Mouse (Mus musculus) lung, postnatal 0 days (tissue): Measurements from ENCODE around the gene Zfp638.

Experiments used
- CTCF ChIP-seq: IDR thresholded peaks from 2 replicates; pipeline ENCODE4 v1.5.1; 2016; ENCODE audit warnings: antibody characterized with exemption, mild to moderate bottlenecking
- EP300 ChIP-seq: IDR thresholded peaks from 2 replicates; pipeline ENCODE4 v1.6.1; 2016; ENCODE audit warnings: antibody characterized with exemption, mild to moderate bottlenecking, control low read depth

DNA sequence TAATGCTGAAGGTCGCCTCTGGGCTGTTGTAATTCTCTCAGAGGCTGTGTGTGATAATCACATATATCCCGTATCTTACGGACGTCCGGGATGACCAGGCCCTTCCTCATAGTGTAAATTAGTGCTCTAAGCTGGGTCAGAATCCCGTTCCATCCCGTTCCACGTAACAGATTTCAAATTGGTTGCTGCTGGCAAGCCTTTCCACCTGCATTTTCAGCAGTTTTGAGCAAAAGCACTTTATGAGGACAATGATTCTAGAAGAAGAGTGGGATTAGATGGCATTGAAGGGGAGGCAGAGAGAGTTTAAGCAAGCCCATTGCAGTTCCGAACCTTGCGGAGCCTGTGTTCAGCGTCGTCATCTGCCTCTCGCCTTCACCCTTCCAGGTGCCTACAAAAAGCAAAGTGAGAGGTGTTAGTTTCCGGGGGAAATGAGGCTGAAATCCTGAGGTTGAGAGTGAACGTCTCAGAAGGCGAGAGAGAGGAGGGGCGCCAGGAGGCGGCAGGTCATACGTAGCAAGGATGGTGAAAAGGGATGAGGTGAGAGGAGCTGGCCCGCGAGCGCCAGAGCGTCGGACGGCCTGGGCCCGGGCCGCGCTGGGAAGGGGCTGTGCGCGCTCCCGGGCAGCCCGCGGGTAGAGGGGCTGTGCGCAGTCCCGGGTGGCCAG lies 35.8 kb upstream of the Zfp638 start:
- TF ChIP-seq CTCF (no peak), EP300 (no peak)
